Mouse (Mus musculus) c-Kit-positive CD71-positive TER-119-positive erythroid progenitor cells, embryonic 14.5 days (primary cell): ENCODE data around the gene Fank1.

ENCODE experiments used
- DNase-seq: peaks from one replicate; pipeline ENCODE4 v3.0.0-alpha.2; 2013; ENCODE audit warnings: low spot score

Fank1 gene

GRCm38 (mm10) chr7:133891796-133892195 lies 115.1 kb downstream of the Fank1 start:
- no peak for DNase-seq

DNA sequence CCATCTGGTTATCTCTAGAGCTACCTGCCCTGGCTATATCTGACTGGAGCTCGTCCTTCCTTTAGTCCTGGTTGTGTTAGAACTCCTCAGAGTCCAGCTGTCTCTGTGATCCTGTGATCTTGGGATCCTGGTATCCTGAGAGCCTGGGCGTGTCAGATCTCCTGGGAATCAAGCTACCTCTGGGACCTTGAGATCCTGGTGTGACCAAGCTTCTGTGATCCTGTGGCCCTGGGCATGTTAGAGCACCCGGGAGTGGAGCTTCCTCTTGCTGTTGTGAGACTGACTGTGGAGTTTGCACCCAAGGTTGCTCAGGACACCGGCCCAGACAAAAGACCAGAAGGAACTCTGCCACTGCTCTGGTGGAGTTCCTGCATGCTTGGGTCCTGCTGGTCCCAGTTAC lies 122.7 kb downstream of the Fank1 start:
- no peak for DNase-seq

DNA sequence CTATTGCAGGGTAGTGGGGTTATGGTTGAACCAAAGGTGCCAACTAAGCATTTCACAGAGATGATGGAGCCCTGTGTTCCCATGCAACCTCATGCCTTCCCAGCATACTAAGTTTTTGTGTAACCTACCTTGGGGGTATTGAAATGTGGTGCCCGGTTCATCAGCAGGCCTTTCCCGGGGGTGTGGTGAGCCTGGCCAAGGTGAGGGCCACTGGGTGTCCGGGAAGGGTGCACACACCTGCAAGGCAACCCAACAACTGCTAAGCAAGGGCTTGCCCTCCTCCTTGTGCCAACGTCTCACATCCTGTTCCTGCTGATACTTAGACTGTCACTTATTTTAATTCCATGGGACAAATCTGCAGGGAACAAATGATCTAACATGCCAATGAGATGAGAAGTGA lies 132.3 kb downstream of the Fank1 start:
- no peak for DNase-seq

DNA sequence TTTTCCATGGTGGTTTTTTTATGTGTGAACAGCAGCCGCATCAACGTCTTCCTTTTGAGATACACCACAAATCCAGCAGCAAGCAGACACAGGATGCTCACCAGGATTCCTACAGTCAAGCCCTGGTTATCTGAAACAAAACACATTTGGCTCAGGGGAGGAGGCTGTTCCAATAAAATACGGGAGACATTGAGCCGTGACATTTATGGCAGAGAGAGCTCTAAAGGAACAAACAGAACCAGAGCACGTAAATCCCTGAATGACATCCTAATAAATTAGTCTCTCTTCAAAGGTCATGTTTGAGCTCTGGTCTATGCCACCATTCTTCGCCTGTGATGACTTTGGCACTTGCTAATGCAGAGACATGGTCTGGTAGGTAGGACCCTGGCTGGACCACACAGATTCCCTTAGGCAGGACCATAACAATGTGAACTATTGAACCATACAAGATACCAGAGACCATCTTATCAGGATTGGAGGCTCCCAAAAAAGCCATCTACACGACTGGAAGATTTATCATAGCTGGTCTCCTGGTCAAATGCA lies 133.2 kb downstream of the Fank1 start:
- no peak for DNase-seq

- DNase-seq = no peak
Observed at GRCm38 (mm10) chr7:133911881-133912280, 135.2 kb downstream of the Fank1 start.

GRCm38 (mm10) chr7:133916230-133916629 lies 139.6 kb downstream of the Fank1 start:
- no peak for DNase-seq

- no peak for DNase-seq
Observed at GRCm38 (mm10) chr7:133919306-133919705, 142.6 kb downstream of the Fank1 start.

- no peak for DNase-seq
Observed at GRCm38 (mm10) chr7:133919918-133920317, 143.3 kb downstream of the Fank1 start.

- DNase-seq = no peak
Observed at GRCm38 (mm10) chr7:133920724-133921123, 144.1 kb downstream of the Fank1 start.

DNA sequence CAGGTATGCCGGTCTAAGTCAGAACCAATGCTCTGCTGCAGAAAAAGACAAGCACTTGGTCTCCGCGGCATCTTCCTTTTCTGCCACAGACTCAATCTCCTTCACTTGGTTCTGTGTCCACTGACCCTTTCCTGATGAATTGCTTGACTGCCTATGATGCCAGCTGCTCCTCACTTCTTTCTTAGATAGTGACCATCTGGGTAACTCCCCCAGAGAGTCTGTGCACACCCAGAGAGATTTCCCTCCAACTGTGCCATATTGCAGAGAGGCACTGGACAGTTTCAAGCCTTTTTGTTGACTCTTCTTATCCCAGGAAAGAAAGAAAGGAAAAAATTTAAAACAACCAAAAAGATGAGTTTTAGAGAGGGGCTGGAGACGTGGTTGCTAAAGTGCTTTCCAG lies 144.6 kb downstream of the Fank1 start:
- DNase-seq = no peak

GRCm38 (mm10) chr7:133923994-133924393 lies 147.3 kb downstream of the Fank1 start:
- no peak for DNase-seq

DNA sequence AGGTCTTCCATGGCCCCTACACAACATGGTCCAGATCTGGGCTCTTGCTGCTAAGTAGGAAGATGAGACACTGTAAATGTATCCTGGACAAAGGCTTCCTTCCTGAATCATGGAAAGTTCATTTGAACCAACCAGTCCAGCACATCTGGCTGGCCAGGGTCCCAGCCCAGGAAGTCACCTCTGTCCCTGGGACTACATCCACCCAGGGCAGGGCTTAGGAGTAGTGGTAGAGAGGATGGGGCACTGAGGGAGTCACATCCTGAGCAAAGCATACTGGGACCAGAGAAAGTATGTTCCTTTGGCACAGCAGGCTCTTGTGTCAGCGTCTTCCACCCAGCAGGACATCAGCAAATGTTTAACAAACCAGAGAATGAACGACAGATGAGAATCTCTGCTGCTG lies 149.1 kb downstream of the Fank1 start:
- DNase-seq = no peak

DNA sequence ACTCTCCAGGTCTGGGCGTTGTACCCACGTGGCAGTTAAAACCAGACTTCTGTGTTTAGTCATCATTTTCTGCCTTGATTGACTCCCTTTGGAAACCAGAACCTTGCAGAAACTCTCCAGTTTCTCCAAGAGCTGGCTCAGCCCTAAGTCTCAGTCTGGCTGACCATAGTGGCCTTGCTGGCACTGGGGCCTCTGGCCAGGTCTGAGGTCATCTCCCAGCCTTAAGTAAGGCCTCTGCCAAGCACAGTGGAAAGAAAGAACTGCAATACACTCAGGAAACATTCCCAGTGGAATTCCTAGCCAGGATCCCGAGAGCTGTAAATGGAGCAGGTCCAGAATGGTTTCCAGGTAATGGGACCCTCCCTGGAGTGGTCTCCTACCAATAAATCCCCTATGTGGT lies 152.3 kb downstream of the Fank1 start:
- DNase-seq = no peak
